Mouse (Mus musculus): ENCODE measurements around the gene Stxbp5l.
"Not testable (repeated sequence)": the region's sequence is repeated elsewhere in the genome, so short reads cannot be mapped to it uniquely, and the experiment has no call there.

Stxbp5l gene

GRCm38 (mm10) chr16:37273681-37274080, 111.1 kb downstream of the Stxbp5l start:
- DNase-seq = no peak

- DNase-seq = no peak
Measured at GRCm38 (mm10) chr16:37261678-37262077, 123.1 kb downstream of the Stxbp5l start.

- DNase-seq = no peak
Measured at GRCm38 (mm10) chr16:37219151-37219550, 165.6 kb downstream of the Stxbp5l start.

DNA sequence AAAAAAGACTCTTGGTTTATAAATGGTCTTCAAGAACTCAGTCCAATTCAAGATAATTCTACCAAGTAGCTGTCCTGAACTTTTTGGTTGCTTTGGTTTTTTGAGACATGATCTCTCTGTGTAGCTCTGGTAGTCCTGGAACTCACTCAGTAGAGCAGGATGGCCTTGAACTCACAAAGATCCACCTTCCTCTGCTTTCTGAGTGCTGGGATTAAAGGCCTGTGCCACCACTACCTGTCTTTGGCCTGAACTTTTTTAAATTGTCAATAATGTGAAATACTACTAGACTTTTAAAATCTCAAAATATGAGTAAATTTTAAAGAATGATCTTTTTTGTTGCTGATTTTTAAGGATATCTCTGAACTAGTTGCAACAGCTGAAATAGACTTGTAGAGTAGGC, 176.0 kb downstream of the Stxbp5l start:
- DNase-seq = no peak

DNA sequence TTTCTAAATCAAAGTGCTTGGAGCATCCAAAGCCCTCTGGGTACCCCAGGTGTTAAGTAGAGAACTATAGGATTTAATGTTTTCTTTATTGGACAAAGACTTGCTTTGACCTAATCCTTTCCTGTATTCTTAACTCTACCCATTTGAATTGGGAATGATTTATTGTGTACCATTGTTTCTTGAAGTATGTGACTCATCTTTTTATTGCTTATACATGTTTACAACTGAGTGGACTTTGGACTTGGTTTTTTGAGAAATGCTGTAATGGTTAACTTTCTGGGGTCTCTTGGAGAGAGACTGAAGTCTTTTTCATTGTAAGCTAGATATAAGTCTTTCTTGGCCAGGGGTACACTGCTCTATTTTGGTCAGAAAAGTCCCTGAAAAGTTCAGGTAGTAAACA, 190.6 kb downstream of the Stxbp5l start:
- no peak for DNase-seq

GRCm38 (mm10) chr16:37125190-37125589, 259.6 kb downstream of the Stxbp5l start:
- DNase-seq = not testable (repeated sequence)

GRCm38 (mm10) chr16:37109285-37109684, 275.5 kb downstream of the Stxbp5l start:
- peak; percentile 33 for DNase-seq

DNA sequence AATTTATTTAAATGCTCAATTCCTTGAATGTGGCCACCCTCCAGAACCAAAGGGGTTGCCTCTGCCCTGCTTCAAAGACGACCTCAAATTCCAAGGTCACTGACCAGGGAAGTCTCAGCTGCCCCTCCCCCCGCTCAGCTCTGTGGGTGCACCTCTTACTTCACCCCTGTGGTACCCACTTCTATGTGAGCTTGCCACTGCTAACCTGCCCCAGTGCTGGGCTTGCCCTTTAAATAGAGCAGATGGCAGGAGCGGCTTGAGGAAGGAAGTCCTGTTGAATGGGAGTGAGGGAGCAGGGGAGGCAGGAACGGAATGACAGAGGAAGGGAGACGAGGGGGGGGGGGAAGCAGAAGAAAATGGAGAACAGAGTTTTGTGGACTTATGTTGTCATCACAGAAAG, 276.0 kb downstream of the Stxbp5l start:
- DNase-seq = no peak

DNA sequence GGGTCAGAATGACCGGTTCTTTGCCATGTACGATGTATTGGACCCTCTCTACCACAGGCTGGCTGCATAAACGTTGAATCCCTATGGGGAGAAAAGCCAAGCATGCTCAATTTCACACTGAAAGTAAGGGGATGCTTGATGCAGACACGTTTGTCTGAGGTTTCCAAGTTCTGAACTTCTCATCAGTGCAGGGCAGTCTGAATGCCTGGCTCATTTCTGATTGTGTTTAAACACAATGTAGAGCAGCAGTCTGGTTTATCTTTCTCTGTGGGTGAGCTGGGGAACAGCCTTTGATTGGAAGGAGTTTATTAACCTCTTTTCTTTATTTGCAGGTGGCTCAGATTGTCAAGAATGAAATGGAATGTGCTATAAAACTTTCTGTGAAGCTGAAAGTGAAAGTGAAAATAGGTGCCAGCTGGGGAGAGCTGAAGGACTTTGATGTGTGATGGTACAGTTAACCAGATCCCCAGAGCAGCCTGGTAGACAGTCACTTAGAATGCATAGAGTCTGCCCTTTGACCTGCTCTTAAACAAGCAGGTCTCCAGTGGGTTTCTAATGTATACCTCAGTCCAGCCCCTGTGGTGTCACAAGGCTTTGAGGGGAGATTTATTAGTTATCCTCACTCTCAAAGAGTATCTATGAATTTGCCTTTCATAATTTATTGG, 290.5 kb downstream of the Stxbp5l start:
- no peak for DNase-seq

DNA sequence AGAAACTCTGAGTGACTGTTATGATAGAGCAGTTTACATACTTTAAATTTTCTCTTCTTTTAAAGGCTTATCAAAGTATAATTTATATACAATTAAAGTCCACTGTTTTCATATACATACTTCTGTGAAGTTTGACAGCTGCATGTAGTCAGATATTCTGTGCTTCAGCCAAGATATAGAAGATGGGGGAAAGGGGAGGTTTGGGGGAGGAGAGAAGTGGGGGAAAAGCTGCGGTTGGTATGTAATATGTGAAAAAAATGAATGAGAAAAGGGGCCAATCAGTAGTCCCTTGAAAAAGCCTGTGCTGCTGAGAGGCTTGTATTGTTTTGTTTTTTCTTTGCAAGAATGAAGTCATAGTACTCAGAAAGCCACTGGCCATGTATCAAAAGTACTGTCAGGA, 295.1 kb downstream of the Stxbp5l start:
- no peak for DNase-seq

DNA sequence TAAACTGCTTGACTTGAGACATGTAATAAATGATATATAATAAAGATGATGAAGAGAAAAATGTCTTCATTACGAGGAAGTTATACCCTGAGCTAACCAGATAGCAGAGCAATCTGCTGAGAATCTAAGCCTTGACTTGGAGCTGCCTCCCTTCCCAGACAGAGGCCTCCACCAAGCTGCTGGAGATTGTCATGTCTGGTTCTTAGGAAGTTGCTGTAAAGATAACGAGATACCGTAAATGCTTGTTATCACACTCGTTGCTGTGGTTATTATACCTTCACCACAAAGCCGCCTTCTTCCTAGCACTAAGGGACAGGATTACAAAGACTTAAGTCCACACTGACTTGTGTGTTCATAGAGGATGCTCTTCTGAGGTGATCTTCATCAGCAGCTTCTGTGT, 312.4 kb downstream of the Stxbp5l start:
- no peak for DNase-seq

Data from kidney, adult 9 months (tissue).